Mouse (Mus musculus): Measurements from ENCODE around the gene Rbm5. TPM values are rescaled to one million over a fixed set of nuclear protein-coding genes. Genes with fewer than 3 reads are reported as not detected.

Gene Rbm5
- polyA plus RNA-seq, 1 experiment from 2014 or later = 212 TPM

- Histone ChIP-seq H3K9ac (ENCODE audit: low read length) (peak overlapping the region; percentile 53), H3K36me3 (ENCODE audit: control insufficient read depth, insufficient read depth, low read length) (no peaks in the 10 kb centered on the region; the same call in 1 of the 2 replicates), H3K27me3 (ENCODE audit: control insufficient read depth, insufficient read depth, low read depth, low read length) (no peaks in the 10 kb centered on the region), H3K4me2 (ENCODE audit: low read depth, low read length) (peak overlapping the region; percentile 41), H3K4me1 (replicated peaks; ENCODE audit: control insufficient read depth, insufficient read depth, low read length) (peaks cover 88% of the 10 kb centered on the region), H3K27ac (ENCODE audit: low read length) (peak overlapping the region; percentile 83), H3K4me3 (ENCODE audit: low read length) (no peak overlapping the region), H3K9me3 (ENCODE audit: control insufficient read depth, low read length) (no peaks in the 10 kb centered on the region)
- ATAC-seq (ENCODE audit: low read depth) = peak; percentile 23
- WGBS = 13% methylated on average over 14 of the region's 14 CpGs
These were observed 72.1 kb downstream of the Rbm5 start for GRCm38 (mm10) chr9:107698611-107699190.

- 24% methylated on average over 14 of the region's 14 CpGs for WGBS
- Histone ChIP-seq H3K4me2 (ENCODE audit: low read depth, low read length) (peak overlapping the region; percentile 41), H3K9ac (ENCODE audit: low read length) (peak overlapping the region; percentile 53), H3K4me1 (replicated peaks; ENCODE audit: control insufficient read depth, insufficient read depth, low read length) (peaks cover 86% of the 10 kb centered on the region), H3K36me3 (ENCODE audit: control insufficient read depth, insufficient read depth, low read length) (no peaks in the 10 kb centered on the region; the same call in 1 of the 2 replicates), H3K4me3 (ENCODE audit: low read length) (no peak overlapping the region), H3K27ac (ENCODE audit: low read length) (peak overlapping the region; percentile 83), H3K9me3 (ENCODE audit: control insufficient read depth, low read length) (no peaks in the 10 kb centered on the region), H3K27me3 (ENCODE audit: control insufficient read depth, insufficient read depth, low read depth, low read length) (no peaks in the 10 kb centered on the region)
- ATAC-seq (ENCODE audit: low read depth) = peak; percentile 46
These were observed 72.8 kb downstream of the Rbm5 start for GRCm38 (mm10) chr9:107697811-107698521.

- no peaks in the 10 kb centered on the region for H3K27me3 ChIP-seq (ENCODE audit: control insufficient read depth, insufficient read depth, low read depth, low read length)
- no peaks in the 10 kb centered on the region for H3K9me3 ChIP-seq (ENCODE audit: control insufficient read depth, low read length)
- H3K4me3 ChIP-seq (ENCODE audit: low read length) = no peak overlapping the region
- H3K36me3 ChIP-seq (ENCODE audit: control insufficient read depth, insufficient read depth, low read length) = no peaks in the 10 kb centered on the region; the same call in none of the 2 replicates
- peak overlapping the region; percentile 31; the same call in 1 of the 2 replicates for H3K9ac ChIP-seq (ENCODE audit: low read length)
- no peak overlapping the region for H3K4me2 ChIP-seq (ENCODE audit: low read depth, low read length)
- WGBS = 52% methylated on average over 9 of the region's 9 CpGs
- H3K4me1 ChIP-seq (replicated peaks; ENCODE audit: control insufficient read depth, insufficient read depth, low read length) = peaks cover 77% of the 10 kb centered on the region
- no peak for ATAC-seq (ENCODE audit: low read depth)
- H3K27ac ChIP-seq (ENCODE audit: low read length) = peak overlapping the region; percentile 83
These were observed 73.8 kb downstream of the Rbm5 start for GRCm38 (mm10) chr9:107696845-107697610.

- H3K4me2 ChIP-seq (ENCODE audit: low read depth, low read length) = no peak overlapping the region
- H3K9me3 ChIP-seq (ENCODE audit: control insufficient read depth, low read length) = no peaks in the 10 kb centered on the region
- no peak for ATAC-seq (ENCODE audit: low read depth)
- H3K4me3 ChIP-seq (ENCODE audit: low read length) = no peak overlapping the region
- peaks cover 2% of the 10 kb centered on the region for H3K36me3 ChIP-seq (ENCODE audit: control insufficient read depth, insufficient read depth, low read length)
- peaks cover 68% of the 10 kb centered on the region for H3K4me1 ChIP-seq (replicated peaks; ENCODE audit: control insufficient read depth, insufficient read depth, low read length)
- H3K27me3 ChIP-seq (ENCODE audit: control insufficient read depth, insufficient read depth, low read depth, low read length) = no peaks in the 10 kb centered on the region
- H3K9ac ChIP-seq (ENCODE audit: low read length) = peak overlapping the region; percentile 15; the same call in 1 of the 2 replicates
- WGBS = 42% methylated on average over 6 of the region's 6 CpGs
- H3K27ac ChIP-seq (ENCODE audit: low read length) = peak overlapping the region; percentile 83
These were observed 74.7 kb downstream of the Rbm5 start for GRCm38 (mm10) chr9:107696106-107696479.

GRCm38 (mm10) chr9:107695441-107696105, 75.2 kb downstream of the Rbm5 start:
- no peak overlapping the region for H3K4me2 ChIP-seq (ENCODE audit: low read depth, low read length)
- H3K27ac ChIP-seq (ENCODE audit: low read length) = peak overlapping the region; percentile 83
- no peaks in the 10 kb centered on the region for H3K9me3 ChIP-seq (ENCODE audit: control insufficient read depth, low read length)
- peaks cover 62% of the 10 kb centered on the region for H3K4me1 ChIP-seq (replicated peaks; ENCODE audit: control insufficient read depth, insufficient read depth, low read length)
- H3K9ac ChIP-seq (ENCODE audit: low read length) = no peak overlapping the region
- no peaks in the 10 kb centered on the region for H3K27me3 ChIP-seq (ENCODE audit: control insufficient read depth, insufficient read depth, low read depth, low read length)
- peaks cover 2% of the 10 kb centered on the region for H3K36me3 ChIP-seq (ENCODE audit: control insufficient read depth, insufficient read depth, low read length)
- H3K4me3 ChIP-seq (ENCODE audit: low read length) = no peak overlapping the region
- ATAC-seq (ENCODE audit: low read depth) = no peak
- 73% methylated on average over 12 of the region's 12 CpGs for WGBS

GRCm38 (mm10) chr9:107694627-107695026, 76.2 kb downstream of the Rbm5 start:
- no peak overlapping the region for H3K9ac ChIP-seq (ENCODE audit: low read length)
- no peaks in the 10 kb centered on the region for H3K27me3 ChIP-seq (ENCODE audit: control insufficient read depth, insufficient read depth, low read depth, low read length)
- H3K4me2 ChIP-seq (ENCODE audit: low read depth, low read length) = no peak overlapping the region
- no peak overlapping the region for H3K27ac ChIP-seq (ENCODE audit: low read length)
- WGBS = 55% methylated on average over 7 of the region's 7 CpGs
- H3K36me3 ChIP-seq (ENCODE audit: control insufficient read depth, insufficient read depth, low read length) = peaks cover 2% of the 10 kb centered on the region
- no peak for ATAC-seq (ENCODE audit: low read depth)
- H3K4me3 ChIP-seq (ENCODE audit: low read length) = no peak overlapping the region
- peaks cover 53% of the 10 kb centered on the region for H3K4me1 ChIP-seq (replicated peaks; ENCODE audit: control insufficient read depth, insufficient read depth, low read length)
- no peaks in the 10 kb centered on the region for H3K9me3 ChIP-seq (ENCODE audit: control insufficient read depth, low read length)

GRCm38 (mm10) chr9:107693433-107693987, 77.3 kb downstream of the Rbm5 start:
- Histone ChIP-seq H3K36me3 (ENCODE audit: control insufficient read depth, insufficient read depth, low read length) (peaks cover 2% of the 10 kb centered on the region), H3K27me3 (ENCODE audit: control insufficient read depth, insufficient read depth, low read depth, low read length) (no peaks in the 10 kb centered on the region), H3K4me3 (ENCODE audit: low read length) (no peak overlapping the region), H3K27ac (ENCODE audit: low read length) (no peak overlapping the region), H3K4me1 (replicated peaks; ENCODE audit: control insufficient read depth, insufficient read depth, low read length) (peaks cover 42% of the 10 kb centered on the region), H3K9ac (ENCODE audit: low read length) (no peak overlapping the region), H3K9me3 (ENCODE audit: control insufficient read depth, low read length) (no peaks in the 10 kb centered on the region), H3K4me2 (ENCODE audit: low read depth, low read length) (no peak overlapping the region)
- WGBS = 65% methylated on average over 4 of the region's 4 CpGs
- no peak for ATAC-seq (ENCODE audit: low read depth)

- Histone ChIP-seq H3K9me3 (ENCODE audit: control insufficient read depth, low read length) (no peaks in the 10 kb centered on the region), H3K4me1 (replicated peaks; ENCODE audit: control insufficient read depth, insufficient read depth, low read length) (peaks cover 35% of the 10 kb centered on the region), H3K27me3 (ENCODE audit: control insufficient read depth, insufficient read depth, low read depth, low read length) (no peaks in the 10 kb centered on the region), H3K4me2 (ENCODE audit: low read depth, low read length) (no peak overlapping the region), H3K9ac (ENCODE audit: low read length) (no peak overlapping the region), H3K36me3 (ENCODE audit: control insufficient read depth, insufficient read depth, low read length) (peaks cover 6% of the 10 kb centered on the region), H3K27ac (ENCODE audit: low read length) (no peak overlapping the region), H3K4me3 (ENCODE audit: low read length) (no peak overlapping the region)
- no peak for ATAC-seq (ENCODE audit: low read depth)
- 67% methylated on average over 5 of the region's 5 CpGs for WGBS
These were observed 78.0 kb downstream of the Rbm5 start for GRCm38 (mm10) chr9:107692785-107693184.
